17 mouse cellular contexts compared by ENCODE assay signal in the genomic region with DNA sequence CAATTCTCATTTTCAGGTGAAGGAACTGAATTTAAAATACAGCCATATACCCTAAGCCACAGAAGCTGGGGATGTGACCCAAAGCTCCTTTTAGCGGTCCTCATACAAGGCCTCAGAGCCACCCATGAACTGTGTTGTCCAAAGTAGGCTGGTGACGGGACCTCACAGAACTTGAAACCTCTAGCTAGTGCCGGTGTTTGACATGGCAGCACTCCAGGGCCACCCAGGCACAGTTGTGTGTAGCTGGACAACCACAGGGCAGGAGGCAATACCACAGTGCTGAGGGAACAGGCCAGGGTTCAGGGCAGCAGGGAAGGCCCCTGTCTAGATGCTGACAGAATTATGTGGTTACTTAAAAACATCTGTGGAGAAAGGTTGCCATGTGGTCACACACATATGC.
A peak's percentile ranks its signal among the peaks of the same experiment; 100 is the strongest.
DNase-seq lines count a peak whose midpoint lies in the region; ATAC-seq and TF ChIP-seq lines count a peak whose summit lies in the region.
"Had no signal": no experiment of that assay in that cellular context is flagged by ENCODE, and none has a peak within 500 bp of the region (broad histone marks: within the 10 kb centered on the region; RNA-seq: fewer than 3 reads in every experiment).

No protein-coding gene starts in this region.

- H3K36me3 ChIP-seq in limb, embryonic 10.5 days = no peaks in the 10 kb centered on the region
- no peaks in the 10 kb centered on the region for H3K36me3 ChIP-seq in lung, embryonic 14.5 days (ENCODE audit: insufficient read depth)
- H3K36me3 ChIP-seq: G1E; heart, embryonic 13.5 days; hindbrain, embryonic 12.5 days; neural tube, embryonic 13.5 days had no signal

- TF ChIP-seq CTCF in lung, embryonic 14.5 days (IDR thresholded peaks at IDR 0.05; ENCODE audit: low read depth) = no peak

- H3K4me1 ChIP-seq in limb, embryonic 10.5 days = peaks cover 59% of the 10 kb centered on the region
- peaks cover 20% of the 10 kb centered on the region for H3K4me1 ChIP-seq in lung, embryonic 14.5 days (ENCODE audit: insufficient read depth)

- H3K9me3 ChIP-seq in limb, embryonic 10.5 days (replicated peaks) = no peaks in the 10 kb centered on the region
- no peaks in the 10 kb centered on the region for H3K9me3 ChIP-seq in lung, embryonic 14.5 days (ENCODE audit: low read depth, low read length)
- H3K9me3 ChIP-seq: G1E; heart, embryonic 13.5 days; hindbrain, embryonic 12.5 days; neural tube, embryonic 13.5 days had no signal

- DNase-seq in gastrocnemius, postnatal 14 days = peak; percentile 25
- DNase-seq in gastrocnemius, postnatal 25 days = no peak
- DNase-seq in 3T3-L1 (ENCODE audit: low read depth, low spot score) = peak; percentile 25
- DNase-seq in limb, embryonic 10.5 days (ENCODE audit: low spot score) = no peak
- DNase-seq in lung, embryonic 14.5 days = peak; percentile 55
- no peak for DNase-seq in spleen, adult 12 weeks (ENCODE audit: low spot score)
- DNase-seq in left cerebral cortex, adult 11 months (ENCODE audit: low spot score) = no peak
- no peak for DNase-seq in right cerebral cortex, postnatal 36 days (ENCODE audit: low spot score in 2 of 2)
- DNase-seq: cerebellum, postnatal 36 days had no signal

- no peak overlapping the region for H3K4me3 ChIP-seq in limb, embryonic 10.5 days
- no peak overlapping the region for H3K4me3 ChIP-seq in lung, embryonic 14.5 days (ENCODE audit: low read depth, low read length)
- H3K4me3 ChIP-seq: heart, embryonic 13.5 days; hindbrain, embryonic 12.5 days; layer of hippocampus, adult 2 months; neural tube, embryonic 13.5 days had no signal

- intact Hi-C loops in gastrocnemius, postnatal 14 days (cut with DNase I; ENCODE audit: low total_unique reads) = no loop called here

- 55% methylated on average over 3 of the region's 3 CpGs for WGBS in limb, embryonic 10.5 days
- WGBS in lung, embryonic 14.5 days = 62% methylated on average over 3 of the region's 3 CpGs

- no peak overlapping the region for H3K9ac ChIP-seq in lung, embryonic 14.5 days
- H3K9ac ChIP-seq: heart, embryonic 13.5 days; hindbrain, embryonic 12.5 days; neural tube, embryonic 13.5 days had no signal

- H3K4me2 ChIP-seq in lung, embryonic 14.5 days = no peak overlapping the region
- H3K4me2 ChIP-seq: heart, embryonic 13.5 days; hindbrain, embryonic 12.5 days; neural tube, embryonic 13.5 days had no signal

- H3K27ac ChIP-seq in limb, embryonic 10.5 days = peak overlapping the region; percentile 66
- H3K27ac ChIP-seq in lung, embryonic 14.5 days (ENCODE audit: low read depth) = no peak overlapping the region
- H3K27ac ChIP-seq: heart, embryonic 13.5 days; hindbrain, embryonic 12.5 days; layer of hippocampus, adult 2 months; neural tube, embryonic 13.5 days had no signal

- no peaks in the 10 kb centered on the region for H3K27me3 ChIP-seq in limb, embryonic 10.5 days (ENCODE audit: low read depth, poor library complexity, severe bottlenecking)
- H3K27me3 ChIP-seq in lung, embryonic 14.5 days (ENCODE audit: insufficient read depth, low read length) = no peaks in the 10 kb centered on the region
- H3K27me3 ChIP-seq: heart, embryonic 13.5 days; neural tube, embryonic 13.5 days had no signal

- ATAC-seq in lung, embryonic 14.5 days (ENCODE audit: insufficient read depth) = peak; percentile 28; the same call in 1 of the 2 replicates
- ATAC-seq: forebrain, embryonic 14.5 days; intestine, postnatal 0 days; midbrain, embryonic 16.5 days had no signal

Comparison
In these comparisons a context has a peak if more than half of its experiments do, and no peak if none do; other contexts are left out.
1. DNase-seq: peak in gastrocnemius, postnatal 14 days (single experiment), 3T3-L1 (single experiment) and lung, embryonic 14.5 days (single experiment); none in gastrocnemius, postnatal 25 days (single experiment), limb, embryonic 10.5 days (single experiment), spleen, adult 12 weeks (single experiment), left cerebral cortex, adult 11 months (single experiment) and right cerebral cortex, postnatal 36 days (0 of 2).